Mouse (Mus musculus) forebrain, embryonic 16.5 days (tissue): ENCODE measurements around the gene Notch2. TPM values are rescaled to one million over a fixed set of nuclear protein-coding genes. Genes with fewer than 3 reads are reported as not detected.

Experiments
- ATAC-seq: fragments of 200-750 bp; cut with Nextera tagmentation; 2 replicates; pipeline ENCODE4 v1.8.0; 2017; ENCODE audit warnings: mild to moderate bottlenecking, moderate library complexity
- H3K27ac ChIP-seq: fragments of 300-500 bp; sonication (generic); 2 replicates; pipeline ENCODE4 v1.5.1; 2014; ENCODE audit warnings: low read length, control low read depth
- H3K27me3 ChIP-seq: fragments of 300-500 bp; sonication (generic); replicated peaks from 2 replicates; pipeline ENCODE4 v1.6.1; 2014; ENCODE audit warnings: low read length; ENCODE audit not compliant: control insufficient read depth, insufficient read depth
- H3K36me3 ChIP-seq: fragments of 300-500 bp; sonication (generic); 2 replicates; pipeline ENCODE4 v1.6.1; 2014; ENCODE audit not compliant: control insufficient read depth, insufficient read depth
- H3K4me1 ChIP-seq: fragments of 300-500 bp; sonication (generic); replicated peaks from 2 replicates; pipeline ENCODE4 v1.6.1; 2014; ENCODE audit warnings: low read length; ENCODE audit not compliant: control insufficient read depth, insufficient read depth
- H3K4me2 ChIP-seq: fragments of 300-500 bp; sonication (generic); 2 replicates; pipeline ENCODE4 v1.6.1; 2014; ENCODE audit warnings: mild to moderate bottlenecking, low read length, control low read depth
- H3K4me3 ChIP-seq: fragments of 300-500 bp; sonication (generic); replicated peaks from 2 replicates; pipeline ENCODE4 v1.5.1; 2014; ENCODE audit warnings: mild to moderate bottlenecking, low read length, control low read depth
- H3K9ac ChIP-seq: fragments of 300-500 bp; sonication (generic); replicated peaks from 2 replicates; pipeline ENCODE4 v1.6.1; 2014; ENCODE audit warnings: low read depth, low read length, control low read depth
- H3K9me3 ChIP-seq: fragments of 300-500 bp; sonication (generic); 2 replicates; pipeline ENCODE4 v1.6.1; 2016; ENCODE audit warnings: low read length; ENCODE audit not compliant: control insufficient read depth
- WGBS: fragments of 180-500 bp; shearing (Covaris S2); extraction: QIAGEN DNeasy Blood & Tissue Kit; methylation state at CpG from one replicate; pipeline ENCODE4 v1.1.7; 2014; 5-methylcytosine and 5-hydroxymethylcytosine counted together
- polyA plus RNA-seq: library from polyadenylated mRNA; unstranded; fragments of >200 nt; fragmentation: Nextera tagmentation; extraction: Ambion mirVana; gene quantifications from 2 replicates; pipeline ENCODE4 v1.2.1, GENCODE M21; 2015

Notch2 gene
- polyA plus RNA-seq, 1 experiment from 2014 or later = 14.6 TPM

- H3K9ac ChIP-seq = no peak overlapping the region
- H3K36me3 ChIP-seq = no peaks in the 10 kb centered on the region
- 92% methylated on average over 6 of the region's 6 CpGs for WGBS
- H3K27me3 ChIP-seq = no peaks in the 10 kb centered on the region
- no peaks in the 10 kb centered on the region for H3K4me1 ChIP-seq
- no peak overlapping the region for H3K4me3 ChIP-seq
- 0 out of 2 replicates have a peak, but pooled peaks cover 4% of the 10 kb centered on the region for H3K9me3 ChIP-seq
- no peak overlapping the region for H3K27ac ChIP-seq
- no peak overlapping the region for H3K4me2 ChIP-seq
- no peak for ATAC-seq
Measured at GRCm38 (mm10) chr3:97974197-97974770, 39.0 kb upstream of the Notch2 start.

DNA sequence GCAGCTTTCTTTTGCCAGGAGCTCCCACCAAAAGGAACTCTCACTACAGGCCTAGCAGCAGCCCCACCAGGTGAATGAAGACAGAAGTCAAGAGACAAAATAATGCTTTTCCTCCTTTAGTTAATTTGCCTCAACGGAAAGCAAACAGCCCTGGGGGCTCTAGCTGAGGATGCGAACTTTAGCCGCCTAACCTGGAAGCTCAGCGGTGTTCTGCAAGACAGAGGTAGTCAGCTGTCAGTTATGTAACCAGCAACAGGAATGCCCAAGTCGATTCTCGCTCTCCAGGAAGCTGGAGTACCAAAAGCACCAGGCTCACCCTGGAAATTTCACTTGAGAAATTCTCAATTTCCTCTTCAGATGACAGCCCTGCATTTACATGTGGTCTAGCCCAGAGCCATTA is 36.6 kb upstream of the Notch2 start:
- no peak overlapping the region for H3K4me2 ChIP-seq
- H3K9me3 ChIP-seq = 0 out of 2 replicates have a peak, but pooled peaks cover 4% of the 10 kb centered on the region
- ATAC-seq = no peak

GRCm38 (mm10) chr3:97978710-97979109 is 34.6 kb upstream of the Notch2 start:
- 77% methylated on average over 2 of the region's 2 CpGs for WGBS
- Histone ChIP-seq H3K27me3 (no peaks in the 10 kb centered on the region), H3K4me3 (no peak overlapping the region), H3K27ac (no peak overlapping the region), H3K4me2 (no peak overlapping the region), H3K4me1 (no peaks in the 10 kb centered on the region), H3K9ac (no peak overlapping the region), H3K36me3 (no peaks in the 10 kb centered on the region), H3K9me3 (0 out of 2 replicates have a peak, but pooled peaks cover 4% of the 10 kb centered on the region)
- no peak for ATAC-seq

More for the DNA sequence above, 36.6 kb upstream of the Notch2 start:
- no peaks in the 10 kb centered on the region for H3K4me1 ChIP-seq
- H3K27ac ChIP-seq = no peak overlapping the region
- H3K27me3 ChIP-seq = no peaks in the 10 kb centered on the region
- WGBS = 61% methylated on average over 6 of the region's 6 CpGs
- no peak overlapping the region for H3K9ac ChIP-seq
- H3K36me3 ChIP-seq = no peaks in the 10 kb centered on the region
- no peak overlapping the region for H3K4me3 ChIP-seq

DNA sequence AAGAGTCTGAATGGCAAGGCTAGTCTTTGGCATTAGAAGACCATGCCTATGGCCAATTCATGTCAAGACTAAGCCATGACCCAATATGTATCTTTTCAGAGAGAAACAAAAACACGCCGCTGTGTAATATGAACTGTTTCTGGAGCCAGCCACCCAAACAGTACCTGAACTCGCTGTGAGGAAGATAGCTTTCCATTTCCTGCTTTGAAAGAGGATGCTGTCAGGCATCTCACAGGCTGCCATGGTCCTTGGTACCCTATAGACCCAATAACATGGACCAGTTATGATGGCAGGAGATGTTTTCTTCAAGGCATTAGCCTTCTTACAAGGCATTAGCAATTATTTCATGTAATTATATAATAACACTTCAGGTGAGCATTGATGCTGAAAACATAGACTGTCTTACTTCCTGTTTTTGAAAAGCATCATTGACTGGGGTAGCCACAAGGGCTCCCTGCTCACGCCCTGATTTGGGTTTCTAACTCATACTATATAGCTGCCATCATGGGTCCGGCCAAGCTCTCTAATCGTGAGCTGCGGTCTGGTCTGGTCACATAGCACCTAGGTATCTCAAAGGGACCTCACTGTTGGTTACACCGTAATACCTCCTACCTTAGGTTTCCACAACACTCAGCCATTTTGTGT is 32.5 kb upstream of the Notch2 start:
- H3K36me3 ChIP-seq = no peaks in the 10 kb centered on the region
- H3K4me2 ChIP-seq = no peak overlapping the region
- H3K9ac ChIP-seq = no peak overlapping the region
- H3K9me3 ChIP-seq = no peaks in the 10 kb centered on the region
- H3K27me3 ChIP-seq = no peaks in the 10 kb centered on the region
- WGBS = 95% methylated on average over 8 of the region's 8 CpGs
- no peak for ATAC-seq
- no peak overlapping the region for H3K4me3 ChIP-seq
- H3K27ac ChIP-seq = no peak overlapping the region
- H3K4me1 ChIP-seq = no peaks in the 10 kb centered on the region

GRCm38 (mm10) chr3:97981376-97981906 is 31.9 kb upstream of the Notch2 start:
- Histone ChIP-seq H3K4me1 (no peaks in the 10 kb centered on the region), H3K9me3 (no peaks in the 10 kb centered on the region), H3K36me3 (no peaks in the 10 kb centered on the region), H3K27me3 (no peaks in the 10 kb centered on the region), H3K4me3 (no peak overlapping the region), H3K9ac (no peak overlapping the region), H3K4me2 (no peak overlapping the region), H3K27ac (no peak overlapping the region)
- ATAC-seq = no peak
- 92% methylated on average over 3 of the region's 3 CpGs for whole genome bisulfite sequencing

DNA sequence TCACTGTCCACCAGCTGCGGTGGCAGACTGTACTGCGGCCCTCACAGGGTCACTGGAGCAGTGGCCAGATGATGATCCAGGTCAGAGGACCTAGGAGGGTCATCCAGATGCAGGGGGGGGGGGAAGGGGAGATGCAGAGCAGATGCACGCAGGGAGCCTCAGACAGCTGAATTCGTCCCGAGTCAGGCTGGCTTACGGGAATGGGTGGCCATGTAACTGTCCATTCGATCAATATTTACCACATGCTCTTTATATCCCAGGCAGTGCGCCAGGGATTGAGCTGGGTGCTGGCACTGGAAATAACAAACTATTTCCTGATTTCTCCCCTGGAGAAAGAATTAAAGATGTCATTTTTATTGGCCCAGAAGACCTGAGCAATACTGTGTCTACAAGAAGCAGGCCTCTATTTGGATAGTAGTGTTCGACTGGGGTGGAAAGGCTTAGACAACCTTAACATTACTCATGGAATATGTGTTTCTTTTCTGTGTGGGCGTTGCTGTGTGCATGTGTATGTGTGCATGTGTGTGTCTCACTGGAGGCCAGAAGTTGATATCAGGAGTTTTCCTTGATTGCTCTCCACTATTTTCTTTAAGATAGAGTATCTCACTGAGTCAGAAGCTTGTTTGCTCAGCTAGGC is 28.3 kb upstream of the Notch2 start:
- H3K27me3 ChIP-seq = no peaks in the 10 kb centered on the region
- no peak overlapping the region for H3K4me3 ChIP-seq
- no peak overlapping the region for H3K27ac ChIP-seq
- H3K36me3 ChIP-seq = no peaks in the 10 kb centered on the region
- H3K9ac ChIP-seq = no peak overlapping the region
- 80% methylated on average over 10 of the region's 10 CpGs for WGBS
- no peak for ATAC-seq
- H3K4me1 ChIP-seq = no peaks in the 10 kb centered on the region
- no peaks in the 10 kb centered on the region for H3K9me3 ChIP-seq
- H3K4me2 ChIP-seq = no peak overlapping the region

DNA sequence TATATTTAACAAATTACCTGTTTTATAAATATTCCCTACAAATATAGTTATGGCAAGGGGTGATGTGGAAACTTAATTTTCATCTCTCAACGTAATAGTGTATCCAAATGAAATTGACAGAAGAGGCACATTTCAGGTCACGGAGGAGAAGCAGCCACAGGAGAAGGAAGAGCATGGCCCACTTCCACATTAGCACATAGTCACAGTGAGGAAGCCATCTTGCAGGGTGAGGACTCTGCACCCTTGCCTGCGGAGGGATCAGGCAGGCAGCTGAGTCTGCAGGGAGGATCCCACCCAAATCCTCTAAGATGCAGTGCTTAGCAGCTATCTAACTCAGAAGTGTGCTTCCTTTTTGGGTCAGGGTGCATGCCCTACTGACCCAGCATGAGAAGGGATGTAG is 27.6 kb upstream of the Notch2 start:
- no peak overlapping the region for H3K4me2 ChIP-seq
- no peaks in the 10 kb centered on the region for H3K4me1 ChIP-seq
- 83% methylated on average over 3 of the region's 3 CpGs for WGBS
- H3K9me3 ChIP-seq = no peaks in the 10 kb centered on the region
- ATAC-seq = no peak
- no peaks in the 10 kb centered on the region for H3K27me3 ChIP-seq
- no peak overlapping the region for H3K9ac ChIP-seq
- H3K27ac ChIP-seq = no peak overlapping the region
- H3K4me3 ChIP-seq = no peak overlapping the region
- H3K36me3 ChIP-seq = no peaks in the 10 kb centered on the region

- H3K27me3 ChIP-seq = no peaks in the 10 kb centered on the region
- no peaks in the 10 kb centered on the region for H3K4me1 ChIP-seq
- H3K9me3 ChIP-seq = no peaks in the 10 kb centered on the region
- no peak overlapping the region for H3K9ac ChIP-seq
- no peak for ATAC-seq
- no peaks in the 10 kb centered on the region for H3K36me3 ChIP-seq
- no peak overlapping the region for H3K4me3 ChIP-seq
- 84% methylated on average over 3 of the region's 3 CpGs for WGBS
- H3K4me2 ChIP-seq = no peak overlapping the region
- H3K27ac ChIP-seq = no peak overlapping the region
Measured at GRCm38 (mm10) chr3:97987153-97987552, 26.2 kb upstream of the Notch2 start.

DNA sequence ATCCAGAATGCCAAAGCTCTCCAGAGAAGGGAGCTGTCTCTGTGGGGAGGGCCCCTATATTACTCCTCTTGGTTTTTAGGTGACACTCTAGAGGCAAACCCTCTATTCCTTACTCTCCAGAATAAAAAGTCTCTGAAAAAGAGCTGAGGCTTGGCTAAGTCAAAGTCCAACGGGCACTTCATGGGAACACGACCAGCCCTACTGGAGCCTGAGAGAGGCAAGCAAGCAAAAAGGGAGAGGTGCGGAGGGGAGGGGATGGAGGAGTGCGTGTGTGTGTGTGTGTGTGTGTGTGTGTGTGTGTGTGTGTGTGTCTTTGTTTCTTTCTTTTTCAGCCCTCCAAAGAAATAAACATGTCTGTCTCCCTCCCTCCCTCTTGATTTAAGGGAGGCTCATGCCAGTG is 24.6 kb upstream of the Notch2 start:
- 70% methylated on average over 4 of the region's 4 CpGs for WGBS
- H3K9me3 ChIP-seq = no peaks in the 10 kb centered on the region
- no peaks in the 10 kb centered on the region for H3K36me3 ChIP-seq
- H3K27ac ChIP-seq = no peak overlapping the region
- no peak overlapping the region for H3K4me2 ChIP-seq
- H3K27me3 ChIP-seq = no peaks in the 10 kb centered on the region
- H3K9ac ChIP-seq = no peak overlapping the region
- H3K4me3 ChIP-seq = no peak overlapping the region
- H3K4me1 ChIP-seq = no peaks in the 10 kb centered on the region
- ATAC-seq = no peak
